Mouse (Mus musculus): ENCODE data around the gene Lman2l. TPM values are rescaled to one million over a fixed set of nuclear protein-coding genes. Genes with fewer than 3 reads are reported as not detected.

The Lman2l gene
- total and polyA plus RNA-seq, 3 experiments = 7.0 to 19.7 TPM; not detected in 1

DNA sequence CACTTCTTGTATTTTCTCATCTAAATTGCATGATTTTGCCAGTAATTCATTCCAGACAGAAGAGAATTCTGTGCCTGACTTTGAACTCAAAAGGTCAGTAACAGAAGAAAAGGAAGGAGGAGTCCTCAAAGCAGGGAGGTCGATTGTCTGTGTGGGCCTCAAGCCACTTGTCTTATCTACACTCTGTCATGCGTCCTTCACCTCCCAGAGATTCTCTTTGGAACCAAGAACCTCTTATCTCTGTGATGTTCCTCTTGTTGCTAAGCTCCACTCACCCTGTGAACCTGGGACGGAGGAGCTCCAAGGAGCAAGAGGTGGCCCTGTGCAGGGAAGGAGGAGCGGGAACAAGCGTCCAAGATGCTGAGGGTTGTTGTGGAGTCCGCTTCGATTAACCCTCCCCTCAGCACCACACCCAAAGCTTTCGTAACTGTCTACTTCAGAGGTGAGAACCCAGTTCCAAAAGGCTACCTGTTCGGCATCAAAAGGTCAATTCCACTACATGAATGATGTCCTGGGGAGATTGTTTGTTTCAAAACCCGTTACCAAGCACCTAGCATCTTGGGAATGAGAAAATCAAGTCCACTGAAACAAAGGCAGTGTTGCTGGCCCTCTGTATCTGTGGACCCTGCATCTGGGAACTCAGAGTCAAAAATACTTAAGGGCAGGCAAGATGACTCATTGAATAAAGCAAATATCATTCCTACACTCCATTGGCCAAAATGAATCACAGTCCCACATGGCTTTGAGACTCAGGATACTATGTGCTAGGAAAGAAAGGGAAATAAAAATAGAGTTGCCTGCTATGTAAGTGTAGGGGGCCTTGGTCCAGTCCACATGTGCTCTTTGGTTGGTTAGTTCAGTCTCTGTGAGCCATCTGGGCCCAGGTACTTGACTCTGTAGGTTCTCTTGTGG is 72.9 kb downstream of the Lman2l start, which contains the start of gene Fer1l5:
Gene Fer1l5 (plus strand): TSS at position 358 of the 912 bp plus-strand sequence.
- TF ChIP-seq MYC (IDR thresholded peaks at IDR 0.05; ENCODE audit: low read depth, low read length) = peak; percentile 47; the same call in 1 of the 2 replicates
- peak; percentile 35; the same call in 1 of the 2 replicates for TF ChIP-seq BHLHE40 (IDR thresholded peaks at IDR 0.05; ENCODE audit: borderline replicate concordance, low read depth, low read length)
- TF ChIP-seq MYB (IDR thresholded peaks at IDR 0.05; ENCODE audit: low read depth, low read length) = no peak
- TF ChIP-seq EP300 (IDR thresholded peaks at IDR 0.05; ENCODE audit: low read depth in 1 of 2, low read length in 2 of 2) = peak; percentile 59 to 66
- TF ChIP-seq RCOR1 (IDR thresholded peaks at IDR 0.05; ENCODE audit: low read depth, low read length) = peak; percentile 61; the same call in 1 of the 2 replicates
- no peak for TF ChIP-seq TBP (IDR thresholded peaks at IDR 0.05; ENCODE audit: low read depth, low read length)
- 0 out of 2 replicates have a peak, but pooled peaks have one; percentile 33 for TF ChIP-seq SIN3A (IDR thresholded peaks at IDR 0.05; ENCODE audit: low read length)
- TF ChIP-seq TAL1 (IDR thresholded peaks at IDR 0.05; ENCODE audit: low read length) = no peak
- peak; percentile 87 for TF ChIP-seq GATA1 (IDR thresholded peaks at IDR 0.05; ENCODE audit: low read depth, low read length)
- peak; percentile 43; the same call in 1 of the 2 replicates for TF ChIP-seq TCF12 (IDR thresholded peaks at IDR 0.05; ENCODE audit: low read depth, low read length)
- peak; percentile 31; the same call in 1 of the 2 replicates for TF ChIP-seq NRF1 (IDR thresholded peaks at IDR 0.05; ENCODE audit: insufficient read depth, low read depth, low read length, poor library complexity, severe bottlenecking)
- Histone ChIP-seq H3K27ac (ENCODE audit: control insufficient read depth, low read depth, low read length) (no peak within 1 kb of the TSS), H3K79me2 (ENCODE audit: control insufficient read depth, insufficient read depth, low read length, poor library complexity) (peaks cover 17% of the 10 kb centered on the region), H3K9me3 (replicated peaks; ENCODE audit: insufficient read depth, low read length) (no peaks in the 10 kb centered on the region), H3K36me3 (ENCODE audit: control insufficient read depth in 1 of 2, insufficient read depth in 2 of 2, low read length in 2 of 2) (peaks cover 2 to 19% of the 10 kb centered on the region in 2 experiments; a peak in 3 of 4 replicates), H3K4me1 (ENCODE audit: control insufficient read depth in 1 of 2, insufficient read depth in 2 of 2, low read length in 2 of 2) (peaks cover 2 to 19% of the 10 kb centered on the region in 2 experiments; a peak in 2 of 4 replicates), H3K9ac (ENCODE audit: control insufficient read depth, low read depth, low read length, poor library complexity, severe bottlenecking) (no peak within 1 kb of the TSS), H3K27me3 (ENCODE audit: control insufficient read depth in 1 of 2, insufficient read depth in 2 of 2, low read length in 2 of 2) (no peaks in the 10 kb centered on the region; a peak in 1 of 4 replicates), H3K4me3 (ENCODE audit: control insufficient read depth in 1 of 2, insufficient read depth in 1 of 2, low read depth in 2 of 2, low read length in 2 of 2) (no peak within 1 kb of the TSS)
- peak; percentile 64 for DNase-seq (ENCODE audit: low read depth, low spot score)

GRCm38 (mm10) chr1:36370918-36371317 is 74.2 kb downstream of the Lman2l start:
- DNase-seq (ENCODE audit: low read depth, low spot score) = no peak
- Histone ChIP-seq H3K4me3 (ENCODE audit: control insufficient read depth in 1 of 2, insufficient read depth in 1 of 2, low read depth in 2 of 2, low read length in 2 of 2) (no peak overlapping the region), H3K4me1 (ENCODE audit: control insufficient read depth in 1 of 2, insufficient read depth in 2 of 2, low read length in 2 of 2) (peaks cover 2 to 19% of the 10 kb centered on the region in 2 experiments; a peak in 2 of 4 replicates), H3K9me3 (replicated peaks; ENCODE audit: insufficient read depth, low read length) (no peaks in the 10 kb centered on the region), H3K79me2 (ENCODE audit: control insufficient read depth, insufficient read depth, low read length, poor library complexity) (peaks cover 26% of the 10 kb centered on the region), H3K9ac (ENCODE audit: control insufficient read depth, low read depth, low read length, poor library complexity, severe bottlenecking) (no peak overlapping the region), H3K27me3 (ENCODE audit: control insufficient read depth in 1 of 2, insufficient read depth in 2 of 2, low read length in 2 of 2) (no peaks in the 10 kb centered on the region), H3K27ac (ENCODE audit: control insufficient read depth, low read depth, low read length) (no peak overlapping the region), H3K36me3 (ENCODE audit: control insufficient read depth in 1 of 2, insufficient read depth in 2 of 2, low read length in 2 of 2) (peaks cover 12 to 20% of the 10 kb centered on the region in 2 experiments; a peak in 3 of 4 replicates)
- TF ChIP-seq TBP (IDR thresholded peaks at IDR 0.05; ENCODE audit: low read depth, low read length) = no peak
- TF ChIP-seq ZNF384 (IDR thresholded peaks at IDR 0.05; ENCODE audit: low read depth, low read length) = no peak
- no peak for TF ChIP-seq KAT2A (conservative IDR thresholded peaks at IDR 0.05; ENCODE audit: low read depth, low read length)
- TF ChIP-seq NRF1 (IDR thresholded peaks at IDR 0.05; ENCODE audit: insufficient read depth, low read depth, low read length, poor library complexity, severe bottlenecking) = no peak
- no peak for TF ChIP-seq BHLHE40 (IDR thresholded peaks at IDR 0.05; ENCODE audit: borderline replicate concordance, low read depth, low read length)
- no peak for TF ChIP-seq CTCF (IDR thresholded peaks at IDR 0.05 in 2 of 3, conservative IDR thresholded peaks at IDR 0.05 in 1 of 3; ENCODE audit: control insufficient read depth in 1 of 3, insufficient read depth in 1 of 3, low read depth in 2 of 3, low read length in 3 of 3, poor library complexity in 1 of 3, severe bottlenecking in 1 of 3)
- TF ChIP-seq MEF2A (IDR thresholded peaks at IDR 0.05; ENCODE audit: extremely low read depth, insufficient replicate concordance, low read depth, low read length, poor library complexity, severe bottlenecking) = no peak
- no peak for TF ChIP-seq MYB (IDR thresholded peaks at IDR 0.05; ENCODE audit: low read depth, low read length)
- TF ChIP-seq ETS1 (IDR thresholded peaks at IDR 0.05; ENCODE audit: low read depth, low read length) = no peak

Other genes starting within 250 kb of the Lman2l start
- 40.0 and 47.9 TPM in 2 replicates for gene Uggt1, start 200.6 kb downstream of the Lman2l start, total RNA-seq (2012; rRNA removed)
- gene Uggt1, start 200.6 kb downstream of the Lman2l start, polyA plus RNA-seq (2012; ENCODE audit: insufficient read depth in 1 of 2, insufficient read length in 2 of 2, low read depth in 1 of 2, low replicate concordance in 2 of 2, missing spikeins in 1 of 2) = 10 to 100 TPM; 33.8 to 98.3 TPM
- 0.92 and 1.3 TPM in 2 replicates for gene Neurl3, start 170.6 kb downstream of the Lman2l start, total RNA-seq (2012; rRNA removed)
- 1 to 10 TPM in 1 of 2 experiments, not detected in 1; 3.3 TPM for gene Neurl3, start 170.6 kb downstream of the Lman2l start, polyA plus RNA-seq (2012; ENCODE audit: insufficient read depth in 1 of 2, insufficient read length in 2 of 2, low read depth in 1 of 2, low replicate concordance in 2 of 2, missing spikeins in 1 of 2)
- 4.2 and 6.4 TPM in 2 replicates for gene Arid5a, start 137.5 kb downstream of the Lman2l start, total RNA-seq (2012; rRNA removed)
- gene Arid5a, start 137.5 kb downstream of the Lman2l start, polyA plus RNA-seq (2012; ENCODE audit: insufficient read depth in 1 of 2, insufficient read length in 2 of 2, low read depth in 1 of 2, low replicate concordance in 2 of 2, missing spikeins in 1 of 2) = 1 to 10 TPM in 1 of 2 experiments, not detected in 1; 9.0 TPM
- gene Kansl3, start 76.1 kb downstream of the Lman2l start, total RNA-seq (2012; rRNA removed) = 26.4 and 29.0 TPM in 2 replicates
- gene Kansl3, start 76.1 kb downstream of the Lman2l start, polyA plus RNA-seq (2012; ENCODE audit: insufficient read depth in 1 of 2, insufficient read length in 2 of 2, low read depth in 1 of 2, low replicate concordance in 2 of 2, missing spikeins in 1 of 2) = 10 to 100 TPM; 45.6 to 55.4 TPM
- gene Fer1l5, start 73.0 kb downstream of the Lman2l start, total RNA-seq (2012; rRNA removed) = 0.13 TPM in 1 of 2 replicates, not detected in the other
- gene Fer1l5, start 73.0 kb downstream of the Lman2l start, polyA plus RNA-seq (2012; ENCODE audit: insufficient read depth in 1 of 2, insufficient read length in 2 of 2, low read depth in 1 of 2, low replicate concordance in 2 of 2, missing spikeins in 1 of 2) = 1 to 10 TPM in 1 of 2 experiments, not detected in 1; 2.3 TPM
- gene Cnnm4, start 26.3 kb upstream of the Lman2l start, total RNA-seq (2012; rRNA removed) = 7.8 and 8.1 TPM in 2 replicates
- gene Cnnm4, start 26.3 kb upstream of the Lman2l start, polyA plus RNA-seq (2012; ENCODE audit: insufficient read depth in 1 of 2, insufficient read length in 2 of 2, low read depth in 1 of 2, low replicate concordance in 2 of 2, missing spikeins in 1 of 2) = 1 to 10 TPM in 1 of 2 experiments, not detected in 1; 8.5 TPM
- 3.8 and 4.2 TPM in 2 replicates for gene Cnnm3, start 66.6 kb upstream of the Lman2l start, total RNA-seq (2012; rRNA removed)
- gene Cnnm3, start 66.6 kb upstream of the Lman2l start, polyA plus RNA-seq (2012; ENCODE audit: insufficient read depth in 1 of 2, insufficient read length in 2 of 2, low read depth in 1 of 2, low replicate concordance in 2 of 2, missing spikeins in 1 of 2) = 1 to 10 TPM in 1 of 2 experiments, not detected in 1; 9.9 TPM
- 2.0 and 2.9 TPM in 2 replicates for gene Ankrd23, start 91.6 kb upstream of the Lman2l start, total RNA-seq (2012; rRNA removed)
- gene Ankrd23, start 91.6 kb upstream of the Lman2l start, polyA plus RNA-seq (2012; ENCODE audit: insufficient read depth in 1 of 2, insufficient read length in 2 of 2, low read depth in 1 of 2, low replicate concordance in 2 of 2, missing spikeins in 1 of 2) = 1 to 10 TPM in 1 of 2 experiments, not detected in 1; 3.7 TPM
- not detected in 2 replicates for gene Gm42417, start 94.2 kb upstream of the Lman2l start, total RNA-seq (2012; rRNA removed)
- under 1 TPM in 1 of 2 experiments, not detected in 1; 0.74 TPM for gene Gm42417, start 94.2 kb upstream of the Lman2l start, polyA plus RNA-seq (2012; ENCODE audit: insufficient read depth in 1 of 2, insufficient read length in 2 of 2, low read depth in 1 of 2, low replicate concordance in 2 of 2, missing spikeins in 1 of 2)
- gene Ankrd39, start 102.2 kb upstream of the Lman2l start, total RNA-seq (2012; rRNA removed) = 8.8 and 9.7 TPM in 2 replicates
- gene Ankrd39, start 102.2 kb upstream of the Lman2l start, polyA plus RNA-seq (2012; ENCODE audit: insufficient read depth in 1 of 2, insufficient read length in 2 of 2, low read depth in 1 of 2, low replicate concordance in 2 of 2, missing spikeins in 1 of 2) = 10 to 100 TPM in 1 of 2 experiments, not detected in 1; 14.4 TPM
- 0.19 and 0.33 TPM in 2 replicates for gene Sema4c, start 113.1 kb upstream of the Lman2l start, total RNA-seq (2012; rRNA removed)
- 1 to 10 TPM in 1 of 2 experiments, not detected in 1; 1.4 TPM for gene Sema4c, start 113.1 kb upstream of the Lman2l start, polyA plus RNA-seq (2012; ENCODE audit: insufficient read depth in 1 of 2, insufficient read length in 2 of 2, low read depth in 1 of 2, low replicate concordance in 2 of 2, missing spikeins in 1 of 2)
- gene Fam178b, start 237.9 kb upstream of the Lman2l start, total RNA-seq (2012; rRNA removed) = 0.19 and 0.33 TPM in 2 replicates
- gene Fam178b, start 237.9 kb upstream of the Lman2l start, polyA plus RNA-seq (2012; ENCODE audit: insufficient read depth in 1 of 2, insufficient read length in 2 of 2, low read depth in 1 of 2, low replicate concordance in 2 of 2, missing spikeins in 1 of 2) = under 1 TPM in 1 of 2 experiments, not detected in 1; 0.29 TPM
- gene Cox5b, start 246.2 kb upstream of the Lman2l start, total RNA-seq (2012; rRNA removed) = 498 and 541 TPM in 2 replicates
- 1,000 to 10,000 TPM in 1 of 2 experiments, not detected in 1; 1,152 TPM for gene Cox5b, start 246.2 kb upstream of the Lman2l start, polyA plus RNA-seq (2012; ENCODE audit: insufficient read depth in 1 of 2, insufficient read length in 2 of 2, low read depth in 1 of 2, low replicate concordance in 2 of 2, missing spikeins in 1 of 2)